21 mouse cellular contexts compared by ENCODE assay signal in genomic region chr4:142574528-142574927, GRCm38 (mm10).
DNase-seq lines count a peak whose midpoint lies in the region; ATAC-seq and TF ChIP-seq lines count a peak whose summit lies in the region.
"Had no signal": no experiment of that assay in that cellular context is flagged by ENCODE, and none has a peak within 500 bp of the region (broad histone marks: within the 10 kb centered on the region; RNA-seq: fewer than 3 reads in every experiment).

No protein-coding gene starts in this region.

- H3K4me3 ChIP-seq in forebrain, embryonic 14.5 days (ENCODE audit: low read depth, low read length) = no peak overlapping the region
- no peak overlapping the region for H3K4me3 ChIP-seq in forebrain, embryonic 16.5 days (replicated peaks; ENCODE audit: low read length)
- H3K4me3 ChIP-seq in hindbrain, postnatal 0 days (ENCODE audit: low read length) = no peak overlapping the region
- H3K4me3 ChIP-seq in hindbrain, embryonic 13.5 days = no peak overlapping the region
- no peak overlapping the region for H3K4me3 ChIP-seq in midbrain, postnatal 0 days (ENCODE audit: low read depth, low read length)
- no peak overlapping the region for H3K4me3 ChIP-seq in midbrain, embryonic 11.5 days (ENCODE audit: low read depth, low read length)
- H3K4me3 ChIP-seq: embryonic facial prominence, embryonic 13.5 days; forebrain, embryonic 15.5 days; heart, embryonic 13.5 days; hindbrain, embryonic 15.5 days had no signal

- no peak for TF ChIP-seq CTCF in hindbrain, postnatal 0 days (IDR thresholded peaks at IDR 0.05; ENCODE audit: low read depth)
- no peak for TF ChIP-seq CTCF in midbrain, postnatal 0 days (IDR thresholded peaks at IDR 0.05)

- WGBS in forebrain, embryonic 14.5 days = 71% methylated on average over 1 of the region's 1 CpGs
- 85% methylated on average over 1 of the region's 1 CpGs for WGBS in forebrain, embryonic 16.5 days
- WGBS in hindbrain, postnatal 0 days = 61% methylated on average over 1 of the region's 1 CpGs
- 73% methylated on average over 1 of the region's 1 CpGs for WGBS in hindbrain, embryonic 13.5 days
- WGBS in midbrain, postnatal 0 days = 58% methylated on average over 1 of the region's 1 CpGs
- 65% methylated on average over 1 of the region's 1 CpGs for WGBS in midbrain, embryonic 11.5 days

- H3K27me3 ChIP-seq in forebrain, embryonic 14.5 days (replicated peaks; ENCODE audit: control insufficient read depth, insufficient read depth, low read length) = no peaks in the 10 kb centered on the region
- H3K27me3 ChIP-seq in forebrain, embryonic 16.5 days (replicated peaks; ENCODE audit: control insufficient read depth, insufficient read depth, low read length) = no peaks in the 10 kb centered on the region
- H3K27me3 ChIP-seq in hindbrain, postnatal 0 days (ENCODE audit: insufficient read depth, low read length) = no peaks in the 10 kb centered on the region
- H3K27me3 ChIP-seq in hindbrain, embryonic 13.5 days = no peaks in the 10 kb centered on the region
- no peaks in the 10 kb centered on the region for H3K27me3 ChIP-seq in midbrain, postnatal 0 days (ENCODE audit: insufficient read depth, low read length)
- H3K27me3 ChIP-seq in midbrain, embryonic 11.5 days (ENCODE audit: control insufficient read depth, insufficient read depth, low read length) = no peaks in the 10 kb centered on the region
- H3K27me3 ChIP-seq: embryonic facial prominence, embryonic 13.5 days; forebrain, embryonic 15.5 days; heart, embryonic 13.5 days; hindbrain, embryonic 15.5 days had no signal

- H3K4me2 ChIP-seq in forebrain, embryonic 14.5 days (ENCODE audit: low read length) = no peak overlapping the region
- no peak overlapping the region for H3K4me2 ChIP-seq in forebrain, embryonic 16.5 days (ENCODE audit: low read length)
- no peak overlapping the region for H3K4me2 ChIP-seq in hindbrain, postnatal 0 days (ENCODE audit: low read depth, low read length)
- no peak overlapping the region for H3K4me2 ChIP-seq in hindbrain, embryonic 13.5 days
- no peak overlapping the region for H3K4me2 ChIP-seq in midbrain, postnatal 0 days (ENCODE audit: low read depth, low read length, poor library complexity, severe bottlenecking)
- no peak overlapping the region for H3K4me2 ChIP-seq in midbrain, embryonic 11.5 days
- H3K4me2 ChIP-seq: embryonic facial prominence, embryonic 13.5 days; forebrain, embryonic 15.5 days; heart, embryonic 13.5 days; hindbrain, embryonic 15.5 days had no signal

- no peak overlapping the region for H3K9ac ChIP-seq in forebrain, embryonic 14.5 days (ENCODE audit: low read length)
- no peak overlapping the region for H3K9ac ChIP-seq in forebrain, embryonic 16.5 days (replicated peaks; ENCODE audit: low read depth, low read length)
- no peak overlapping the region for H3K9ac ChIP-seq in hindbrain, postnatal 0 days (replicated peaks; ENCODE audit: low read length)
- no peak overlapping the region for H3K9ac ChIP-seq in hindbrain, embryonic 13.5 days
- no peak overlapping the region for H3K9ac ChIP-seq in midbrain, postnatal 0 days (replicated peaks; ENCODE audit: low read length, poor library complexity, severe bottlenecking)
- H3K9ac ChIP-seq in midbrain, embryonic 11.5 days (ENCODE audit: low read length) = no peak overlapping the region
- H3K9ac ChIP-seq: embryonic facial prominence, embryonic 13.5 days; forebrain, embryonic 15.5 days; heart, embryonic 13.5 days; hindbrain, embryonic 15.5 days had no signal

- H3K9me3 ChIP-seq in forebrain, embryonic 14.5 days (replicated peaks; ENCODE audit: control insufficient read depth, low read length) = no peaks in the 10 kb centered on the region
- H3K9me3 ChIP-seq in forebrain, embryonic 16.5 days (ENCODE audit: control insufficient read depth, low read length) = no peaks in the 10 kb centered on the region
- H3K9me3 ChIP-seq in hindbrain, postnatal 0 days (ENCODE audit: low read length) = no peaks in the 10 kb centered on the region
- H3K9me3 ChIP-seq in hindbrain, embryonic 13.5 days = no peaks in the 10 kb centered on the region
- no peaks in the 10 kb centered on the region for H3K9me3 ChIP-seq in midbrain, postnatal 0 days (ENCODE audit: low read length)
- H3K9me3 ChIP-seq in midbrain, embryonic 11.5 days (ENCODE audit: control insufficient read depth, low read length) = no peaks in the 10 kb centered on the region
- H3K9me3 ChIP-seq: embryonic facial prominence, embryonic 13.5 days; forebrain, embryonic 15.5 days; heart, embryonic 13.5 days; hindbrain, embryonic 15.5 days had no signal

- H3K27ac ChIP-seq in forebrain, embryonic 14.5 days (ENCODE audit: low read depth, low read length) = no peak overlapping the region
- no peak overlapping the region for H3K27ac ChIP-seq in forebrain, embryonic 16.5 days (ENCODE audit: low read length)
- 0 out of 2 replicates have a peak overlapping the region, but pooled peaks have one; percentile 11 for H3K27ac ChIP-seq in hindbrain, postnatal 0 days
- no peak overlapping the region for H3K27ac ChIP-seq in hindbrain, embryonic 13.5 days
- peak overlapping the region; percentile 57; the same call in 1 of the 2 replicates for H3K27ac ChIP-seq in midbrain, postnatal 0 days (ENCODE audit: low read depth, low read length)
- H3K27ac ChIP-seq in midbrain, embryonic 11.5 days (ENCODE audit: low read depth, low read length) = no peak overlapping the region
- H3K27ac ChIP-seq: embryonic facial prominence, embryonic 13.5 days; forebrain, embryonic 15.5 days; heart, embryonic 13.5 days; hindbrain, embryonic 15.5 days had no signal

- 0 out of 2 replicates have a peak, but pooled peaks cover 2% of the 10 kb centered on the region for H3K4me1 ChIP-seq in forebrain, embryonic 14.5 days (ENCODE audit: control insufficient read depth, insufficient read depth, low read length)
- peaks cover 10% of the 10 kb centered on the region for H3K4me1 ChIP-seq in forebrain, embryonic 16.5 days (replicated peaks; ENCODE audit: control insufficient read depth, insufficient read depth, low read length)
- H3K4me1 ChIP-seq in hindbrain, postnatal 0 days (ENCODE audit: insufficient read depth, low read length) = 0 out of 2 replicates have a peak, but pooled peaks cover 5% of the 10 kb centered on the region
- peaks cover 32% of the 10 kb centered on the region for H3K4me1 ChIP-seq in hindbrain, embryonic 13.5 days (replicated peaks)
- peaks cover 20% of the 10 kb centered on the region for H3K4me1 ChIP-seq in midbrain, postnatal 0 days (ENCODE audit: insufficient read depth, low read length)
- H3K4me1 ChIP-seq in midbrain, embryonic 11.5 days (ENCODE audit: control insufficient read depth, insufficient read depth, low read length) = peaks cover 13% of the 10 kb centered on the region
- H3K4me1 ChIP-seq: heart, embryonic 13.5 days had no signal

- no peaks in the 10 kb centered on the region for H3K36me3 ChIP-seq in forebrain, embryonic 14.5 days (ENCODE audit: control insufficient read depth, insufficient read depth, low read length)
- H3K36me3 ChIP-seq in forebrain, embryonic 16.5 days (ENCODE audit: control insufficient read depth, insufficient read depth) = no peaks in the 10 kb centered on the region
- no peaks in the 10 kb centered on the region for H3K36me3 ChIP-seq in hindbrain, postnatal 0 days (ENCODE audit: insufficient read depth, low read length)
- H3K36me3 ChIP-seq in hindbrain, embryonic 13.5 days = no peaks in the 10 kb centered on the region
- no peaks in the 10 kb centered on the region for H3K36me3 ChIP-seq in midbrain, postnatal 0 days (ENCODE audit: insufficient read depth, low read length)
- no peaks in the 10 kb centered on the region for H3K36me3 ChIP-seq in midbrain, embryonic 11.5 days (ENCODE audit: control insufficient read depth, insufficient read depth, low read length)
- H3K36me3 ChIP-seq: embryonic facial prominence, embryonic 13.5 days; forebrain, embryonic 15.5 days; heart, embryonic 13.5 days; hindbrain, embryonic 15.5 days had no signal

- ATAC-seq in forebrain, embryonic 14.5 days = no peak
- no peak for ATAC-seq in forebrain, embryonic 16.5 days
- peak; percentile 45 for ATAC-seq in hindbrain, postnatal 0 days
- no peak for ATAC-seq in hindbrain, embryonic 13.5 days (ENCODE audit: low FRiP score)
- ATAC-seq in midbrain, postnatal 0 days (ENCODE audit: low FRiP score) = peak; percentile 70
- ATAC-seq in midbrain, embryonic 11.5 days (ENCODE audit: low FRiP score) = no peak
- ATAC-seq: activated CD4-positive, CD25-positive, alpha-beta regulatory T cell, adult 4 months; forebrain, embryonic 15.5 days had no signal

- DNase-seq in forebrain, embryonic 14.5 days (ENCODE audit: low spot score) = peak; percentile 51
- peak; percentile 61 for DNase-seq in hindbrain, postnatal 0 days (ENCODE audit: low spot score)
- DNase-seq in midbrain, postnatal 0 days (ENCODE audit: low spot score) = peak; percentile 69
- no peak for DNase-seq in midbrain, embryonic 11.5 days (ENCODE audit: low spot score, missing footprints)
- DNase-seq in mesoderm, embryonic 11.5 days (ENCODE audit: low read depth, low spot score) = peak; percentile 26
- no peak for DNase-seq in urinary bladder, postnatal 14 days (ENCODE audit: low spot score)
- DNase-seq: adrenal gland, postnatal 25 days; cerebellum, adult 11 months; cerebellum, adult 8-10 months; cerebellum, postnatal 14 days; embryo, embryonic 11 days; gastrocnemius, postnatal 14 days; heart, postnatal 36 days; kidney, adult 11 months had no signal

Comparison
In these comparisons a context has a peak if more than half of its experiments do, and no peak if none do; other contexts are left out.
1. ATAC-seq: peak in hindbrain, postnatal 0 days (single experiment) and midbrain, postnatal 0 days (single experiment); none in forebrain, embryonic 14.5 days (single experiment), forebrain, embryonic 16.5 days (single experiment), hindbrain, embryonic 13.5 days (single experiment) and midbrain, embryonic 11.5 days (single experiment).
2. DNase-seq: peak in forebrain, embryonic 14.5 days (single experiment), hindbrain, postnatal 0 days (single experiment), midbrain, postnatal 0 days (single experiment) and mesoderm, embryonic 11.5 days (single experiment); none in midbrain, embryonic 11.5 days (single experiment) and urinary bladder, postnatal 14 days (single experiment).
3. H3K27ac ChIP-seq: peak in hindbrain, postnatal 0 days (single experiment) and midbrain, postnatal 0 days (single experiment); none in forebrain, embryonic 14.5 days (single experiment), forebrain, embryonic 16.5 days (single experiment), hindbrain, embryonic 13.5 days (single experiment) and midbrain, embryonic 11.5 days (single experiment).